Mouse (Mus musculus): ENCODE measurements around the gene Letmd1. TPM values are rescaled to one million over a fixed set of nuclear protein-coding genes. Genes with fewer than 3 reads are reported as not detected.

Letmd1 gene
- total RNA-seq, 2 experiments from 2014 or later = 59.6 to 62.1 TPM

DNA sequence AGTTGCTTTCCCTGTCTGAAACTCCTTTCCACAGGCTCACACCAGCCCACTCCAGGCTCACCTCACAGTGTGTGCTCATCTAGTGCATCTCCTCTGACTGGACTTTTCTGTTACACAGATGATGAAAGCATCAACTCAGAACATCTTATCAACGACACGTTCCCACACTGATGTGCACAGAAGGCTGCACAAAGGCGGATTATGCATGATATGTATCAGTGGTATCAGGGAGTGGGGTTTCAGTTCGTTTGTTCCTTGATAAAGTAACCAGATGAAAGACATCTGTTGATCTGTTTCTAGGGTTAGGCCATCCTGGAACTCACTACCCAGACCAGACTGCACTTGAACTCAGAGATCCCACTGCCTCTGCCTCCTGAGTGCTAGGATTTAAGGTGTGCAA is 44.6 kb downstream of the Letmd1 start:
- DNase-seq (ENCODE audit: extremely low spot score in 1 of 2, low spot score in 2 of 2) = no peak
- Histone ChIP-seq H3K4me3 (no peak overlapping the region), H3K27ac (no peak overlapping the region)
- intact Hi-C loops (cut with DNase I) = no loop called here
- TF ChIP-seq CTCF (IDR thresholded peaks at IDR 0.05) = no peak

DNA sequence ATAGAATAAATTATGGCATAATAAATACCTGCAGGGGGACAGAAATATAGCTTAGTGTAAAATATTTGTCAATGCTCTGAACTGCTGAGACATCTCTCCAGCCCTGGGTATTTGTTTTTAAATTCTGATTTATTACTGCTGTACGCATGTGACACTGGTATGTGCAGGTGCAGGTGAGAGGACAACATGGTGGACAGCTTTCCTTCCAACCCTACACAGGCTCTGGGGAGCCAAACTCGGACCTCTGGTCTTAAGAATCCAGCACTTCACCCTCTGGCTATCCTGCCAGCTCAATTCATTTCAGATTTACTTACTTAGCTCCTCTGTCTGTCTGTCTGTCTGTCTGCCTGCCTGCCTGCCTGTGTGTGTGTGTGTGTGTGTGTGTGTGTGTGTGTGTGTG is 46.3 kb downstream of the Letmd1 start:
- intact Hi-C loops (cut with DNase I) = no loop called here
- no peak for DNase-seq (ENCODE audit: extremely low spot score in 1 of 2, low spot score in 2 of 2)
- TF ChIP-seq CTCF (IDR thresholded peaks at IDR 0.05) = no peak
- H3K27ac ChIP-seq = no peak overlapping the region
- no peak overlapping the region for H3K4me3 ChIP-seq

DNA sequence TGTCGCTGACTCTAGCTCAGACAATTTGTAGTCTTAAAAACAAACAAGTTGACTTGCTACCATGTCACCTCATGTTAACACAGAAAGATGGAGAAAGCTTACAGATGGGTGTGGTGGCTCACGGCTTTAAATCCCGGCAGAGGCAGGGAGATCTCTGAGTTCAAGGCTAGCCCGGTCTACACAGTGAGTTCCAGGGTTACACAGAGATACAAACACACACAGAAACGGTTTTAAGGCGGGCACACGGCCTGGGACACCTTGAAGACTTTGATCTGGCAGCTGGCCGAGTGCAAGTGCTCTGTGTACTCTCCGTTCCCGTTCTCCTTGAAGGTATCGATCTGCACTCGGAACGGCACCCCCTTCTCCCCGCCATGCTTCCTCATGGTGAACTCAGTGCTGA is 51.5 kb downstream of the Letmd1 start:
- TF ChIP-seq CTCF (IDR thresholded peaks at IDR 0.05) = no peak
- no peak for DNase-seq (ENCODE audit: extremely low spot score in 1 of 2, low spot score in 2 of 2)
- intact Hi-C loops (cut with DNase I) = no loop called here
- H3K4me3 ChIP-seq = no peak overlapping the region
- no peak overlapping the region for H3K27ac ChIP-seq

DNA sequence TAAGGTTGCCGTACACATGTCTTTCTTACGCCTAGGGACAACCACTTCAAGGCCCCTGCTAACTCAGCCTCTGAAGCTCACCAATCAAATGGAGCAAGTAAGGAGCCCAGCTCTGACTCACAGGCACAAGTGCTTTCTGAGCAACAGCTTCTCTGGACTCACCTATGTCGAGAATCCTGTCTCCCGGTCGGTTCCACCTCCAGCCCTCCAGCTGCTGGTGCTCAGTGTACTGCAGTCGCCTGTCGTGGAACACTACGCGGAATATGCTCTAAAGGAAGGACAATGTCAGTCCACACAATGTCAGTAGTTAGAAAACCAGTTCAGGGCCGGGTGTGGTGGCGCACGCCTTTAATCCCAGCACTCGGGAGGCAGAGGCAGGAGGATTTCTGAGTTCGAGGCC is 56.6 kb downstream of the Letmd1 start:
- intact Hi-C loops (cut with DNase I) = no loop called here
- no peak for DNase-seq (ENCODE audit: extremely low spot score in 1 of 2, low spot score in 2 of 2)
- TF ChIP-seq CTCF (IDR thresholded peaks at IDR 0.05) = no peak
- H3K27ac ChIP-seq = no peak overlapping the region
- no peak overlapping the region for H3K4me3 ChIP-seq

DNA sequence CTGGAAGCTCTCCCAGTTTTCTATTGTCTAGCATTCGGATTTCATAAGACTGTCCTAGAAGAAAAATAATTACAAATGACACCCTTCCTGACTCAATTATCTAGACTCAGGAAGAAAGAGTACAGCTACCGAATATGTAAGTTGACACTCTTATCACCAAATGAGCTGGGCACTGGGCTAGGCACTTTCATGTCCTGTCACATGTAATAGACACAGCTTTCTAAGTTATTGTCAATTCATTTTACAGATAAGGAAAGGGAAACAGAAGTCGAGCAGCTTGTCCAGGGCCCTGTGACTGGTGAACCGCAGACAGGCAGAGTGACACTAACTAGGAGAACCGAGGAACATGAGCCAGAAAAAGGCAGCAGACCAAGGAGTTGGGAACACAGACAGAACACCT is 59.1 kb downstream of the Letmd1 start:
- Histone ChIP-seq H3K4me3 (no peak overlapping the region), H3K27ac (no peak overlapping the region)
- DNase-seq (ENCODE audit: extremely low spot score in 1 of 2, low spot score in 2 of 2) = no peak
- intact Hi-C loops (cut with DNase I) = no loop called here
- TF ChIP-seq CTCF (IDR thresholded peaks at IDR 0.05) = no peak

Other genes with a start within 250 kb of the Letmd1 start
- gene Atf1, start 241.2 kb upstream of the Letmd1 start, total RNA-seq (2021) = 10 to 100 TPM; 19.9 to 27.8 TPM
- gene Tmprss12, start 188.2 kb upstream of the Letmd1 start, total RNA-seq (2021) = not detected
- gene Mettl7a1, start 164.9 kb upstream of the Letmd1 start, total RNA-seq (2021) = 10 to 100 TPM; 30.0 to 32.2 TPM
- under 1 TPM in 1 of 2 experiments, not detected in 1; 0.66 TPM for gene Mettl7a3, start 134.1 kb upstream of the Letmd1 start, total RNA-seq (2021)
- under 1 TPM in 1 of 2 experiments, not detected in 1; 0.68 TPM for gene Methig1, start 115.9 kb upstream of the Letmd1 start, total RNA-seq (2021)
- gene Mettl7a2, start 115.8 kb upstream of the Letmd1 start, total RNA-seq (2021) = under 1 TPM; 0.59 to 0.89 TPM
- gene Higd1c, start 104.5 kb upstream of the Letmd1 start, total RNA-seq (2021) = not detected
- gene Gm5475, start 46.9 kb upstream of the Letmd1 start, total RNA-seq (2021) = not detected
- 10 to 100 TPM; 60.0 to 70.8 TPM for gene Slc11a2, start 44.0 kb upstream of the Letmd1 start, total RNA-seq (2021)
- gene Csrnp2, start 26.5 kb downstream of the Letmd1 start, total RNA-seq (2021) = 10 to 100 TPM; 35.3 to 36.3 TPM
- gene Tfcp2, start 83.0 kb downstream of the Letmd1 start, total RNA-seq (2021) = 10 to 100 TPM; 26.8 to 27.9 TPM
- gene Pou6f1, start 131.0 kb downstream of the Letmd1 start, total RNA-seq (2021) = 100 to 1,000 TPM; 139 to 144 TPM
- gene Dazap2, start 146.3 kb downstream of the Letmd1 start, total RNA-seq (2021) = 100 to 1,000 TPM; 108 to 109 TPM
- gene Smagp, start 167.9 kb downstream of the Letmd1 start, total RNA-seq (2021) = 1 to 10 TPM; 1.6 to 2.9 TPM
- gene Bin2, start 200.5 kb downstream of the Letmd1 start, total RNA-seq (2021) = 1 to 10 TPM; 3.5 to 6.2 TPM
- 1 to 10 TPM; 2.4 to 3.3 TPM for gene Cela1, start 218.9 kb downstream of the Letmd1 start, total RNA-seq (2021)